Mouse (Mus musculus) fibroblast of lung, adult 2 months (primary cell): ENCODE data around the gene Vps45.
"Not testable (repeated sequence)": the region's sequence is repeated elsewhere in the genome, so short reads cannot be mapped to it uniquely, and the experiment has no call there.

Experiments used
- DNase-seq: peaks from one replicate; pipeline ENCODE4 v3.0.0-alpha.2; 2011; ENCODE audit warnings: low read depth

The Vps45 gene

GRCm38 (mm10) chr3:96078711-96079110 is 20.4 kb upstream of the Vps45 start:
- peak; percentile 68 for DNase-seq

GRCm38 (mm10) chr3:96078066-96078465 is 19.8 kb upstream of the Vps45 start:
- DNase-seq = no peak

DNA sequence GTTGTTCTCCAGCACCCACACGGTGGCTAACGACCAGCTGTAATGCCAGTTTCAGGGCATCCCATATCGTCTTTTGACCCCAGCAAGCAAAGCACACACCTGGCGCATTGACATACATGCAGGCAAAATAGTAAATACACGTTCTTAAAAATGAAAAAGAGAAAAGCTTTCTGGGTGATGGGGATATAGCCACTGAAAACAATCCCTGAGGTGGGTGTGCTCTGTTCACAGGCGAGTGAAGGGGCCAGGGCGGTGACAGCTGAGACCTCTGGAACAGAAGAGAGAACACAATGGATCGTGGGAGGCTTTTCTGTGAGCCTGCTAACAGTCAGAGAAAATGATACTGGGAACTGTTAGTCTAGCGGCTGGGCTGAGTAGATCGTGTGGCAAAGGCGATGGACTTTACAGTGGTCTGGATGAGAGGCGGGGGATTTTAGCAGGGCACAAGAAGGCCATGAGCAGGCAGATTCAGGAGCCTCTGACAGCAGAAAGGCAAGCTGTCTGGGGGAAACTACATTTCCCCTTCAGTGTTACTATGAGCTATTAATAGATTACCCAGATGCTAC is 14.7 kb upstream of the Vps45 start:
- no peak for DNase-seq

- no peak for DNase-seq
Observed at GRCm38 (mm10) chr3:96070241-96070640, 12.0 kb upstream of the Vps45 start.

- DNase-seq = no peak
Observed at GRCm38 (mm10) chr3:96069542-96069941, 11.3 kb upstream of the Vps45 start.

- DNase-seq = no peak
Observed at GRCm38 (mm10) chr3:96069046-96069445, 10.8 kb upstream of the Vps45 start.

- DNase-seq = no peak
Observed at GRCm38 (mm10) chr3:96066741-96067140, 8.5 kb upstream of the Vps45 start.

GRCm38 (mm10) chr3:96065754-96066375 is 7.6 kb upstream of the Vps45 start:
- no peak for DNase-seq

DNA sequence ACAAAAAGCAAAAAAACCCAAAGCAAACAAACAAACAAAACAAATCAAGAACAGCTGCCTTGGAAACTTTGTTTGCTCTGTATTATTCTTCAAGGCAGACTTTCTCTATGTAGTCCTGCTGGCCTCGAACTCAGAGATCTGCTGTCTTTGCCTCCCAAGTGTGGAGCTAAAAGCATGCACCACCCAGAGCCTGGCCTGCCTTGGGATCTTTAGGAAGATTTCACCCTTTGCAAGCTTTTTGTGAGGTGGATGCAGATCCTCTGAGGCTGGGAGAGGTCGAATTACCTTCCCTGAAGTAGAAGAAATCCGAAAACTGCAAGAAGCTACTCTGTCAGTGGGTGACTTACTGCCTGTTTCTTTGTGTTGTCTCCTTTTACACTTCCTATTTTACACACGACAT is 6.9 kb upstream of the Vps45 start:
- no peak for DNase-seq

DNA sequence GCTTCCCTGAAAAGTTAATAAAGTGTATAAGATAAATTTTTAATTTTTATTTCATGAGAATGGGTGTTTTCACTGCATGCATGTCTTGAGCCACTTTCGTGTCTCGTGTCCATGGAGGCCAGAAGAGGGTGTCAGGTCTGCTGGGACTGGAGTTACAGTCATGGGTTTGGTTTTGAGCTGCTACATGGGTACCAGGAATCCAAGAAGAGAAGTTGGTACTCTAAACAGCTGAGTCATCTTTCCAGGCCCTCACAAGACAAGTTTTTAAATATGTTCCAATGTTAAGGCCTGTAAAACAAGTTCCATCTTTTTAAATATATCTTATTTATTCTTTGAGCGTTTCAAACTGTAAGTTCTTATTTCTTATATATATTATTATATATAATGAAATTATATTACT is 6.0 kb upstream of the Vps45 start:
- no peak for DNase-seq

GRCm38 (mm10) chr3:96063299-96063698 is 5.0 kb upstream of the Vps45 start:
- no peak for DNase-seq

- DNase-seq = no peak
Observed at GRCm38 (mm10) chr3:96060146-96060545, 1.9 kb upstream of the Vps45 start.

DNA sequence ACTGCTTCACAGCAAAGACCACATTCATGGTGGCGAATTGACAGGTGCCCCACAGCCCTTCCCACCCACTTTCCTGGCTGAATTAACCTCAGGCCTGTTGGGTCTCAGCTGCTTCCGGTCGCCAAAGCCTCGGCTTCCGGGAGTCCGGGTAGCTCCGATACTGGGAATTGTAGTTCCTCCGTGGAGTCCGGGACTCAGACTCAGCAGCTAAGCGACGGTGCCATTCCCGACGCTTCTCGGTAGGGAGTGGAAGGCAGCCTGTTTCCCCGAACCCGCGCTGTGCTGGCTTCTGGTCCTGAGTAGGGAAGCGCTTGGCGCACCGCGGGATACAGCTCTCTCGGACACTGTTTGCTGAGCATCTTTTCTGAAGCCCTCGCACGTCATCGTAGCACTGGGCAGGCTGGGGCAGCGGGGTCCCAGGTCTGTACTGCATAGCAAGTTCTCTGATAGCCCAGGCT is 490 bp downstream of the Vps45 start:
- DNase-seq = peak; percentile 66

DNA sequence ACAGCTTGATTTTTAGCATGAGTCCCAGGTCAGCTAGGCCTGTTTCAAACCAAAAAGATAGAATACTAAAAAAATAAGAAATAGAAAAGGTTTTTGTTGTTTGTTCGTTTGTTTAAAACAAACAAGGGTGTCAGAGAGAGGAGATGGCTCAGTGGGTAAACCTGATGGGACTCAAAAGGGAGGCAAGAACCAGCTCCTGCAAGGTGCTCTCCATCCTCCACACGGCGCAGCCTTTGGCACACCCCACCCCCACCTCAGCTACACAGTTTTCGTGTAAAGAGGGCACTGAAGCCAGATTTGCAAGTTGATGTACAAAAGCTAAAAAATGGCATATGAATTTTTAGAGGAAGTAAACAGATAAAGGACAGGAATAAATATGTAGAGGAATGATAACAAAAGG is 2.2 kb downstream of the Vps45 start:
- DNase-seq = no peak

- no peak for DNase-seq
Observed at GRCm38 (mm10) chr3:96055294-96055693, 3.0 kb downstream of the Vps45 start.

GRCm38 (mm10) chr3:96051839-96052238 is 6.4 kb downstream of the Vps45 start:
- DNase-seq = no peak

DNA sequence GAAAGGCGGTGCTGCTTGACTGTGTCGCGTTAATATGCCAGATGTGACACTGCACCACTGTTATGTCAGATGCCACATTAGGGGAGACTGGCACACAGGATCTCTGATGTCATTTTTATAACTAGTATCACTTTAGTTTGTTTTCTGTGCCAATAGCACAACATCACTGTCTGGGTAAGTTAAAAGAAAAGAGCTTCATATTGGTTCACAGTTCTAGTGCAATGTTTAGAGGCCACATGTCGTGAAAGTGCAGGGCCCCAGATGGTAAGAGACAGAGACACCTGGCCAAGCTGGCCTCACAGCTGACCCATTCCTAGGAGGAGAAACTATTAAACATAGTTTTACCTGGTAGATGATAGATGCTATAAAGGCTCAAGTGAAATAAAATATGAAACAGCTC is 7.1 kb downstream of the Vps45 start:
- DNase-seq = no peak

- DNase-seq = no peak
Observed at GRCm38 (mm10) chr3:96050779-96051178, 7.5 kb downstream of the Vps45 start.

DNA sequence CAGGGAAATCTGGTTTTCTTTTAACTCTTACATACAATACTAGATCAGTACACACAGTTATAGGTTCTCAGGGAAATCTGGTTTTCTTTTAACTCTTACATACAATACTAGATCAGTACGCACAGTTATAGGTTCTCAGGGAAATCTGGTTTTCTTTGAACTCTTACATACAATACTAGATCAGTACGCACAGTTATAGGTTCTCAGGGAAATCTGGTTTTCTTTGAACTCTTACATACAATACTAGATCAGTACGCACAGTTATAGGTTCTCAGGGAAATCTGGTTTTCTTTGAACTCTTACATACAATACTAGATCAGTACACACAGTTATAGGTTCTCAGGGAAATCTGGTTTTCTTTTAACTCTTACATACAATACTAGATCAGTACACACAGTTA is 13.7 kb downstream of the Vps45 start:
- not testable (repeated sequence) for DNase-seq

DNA sequence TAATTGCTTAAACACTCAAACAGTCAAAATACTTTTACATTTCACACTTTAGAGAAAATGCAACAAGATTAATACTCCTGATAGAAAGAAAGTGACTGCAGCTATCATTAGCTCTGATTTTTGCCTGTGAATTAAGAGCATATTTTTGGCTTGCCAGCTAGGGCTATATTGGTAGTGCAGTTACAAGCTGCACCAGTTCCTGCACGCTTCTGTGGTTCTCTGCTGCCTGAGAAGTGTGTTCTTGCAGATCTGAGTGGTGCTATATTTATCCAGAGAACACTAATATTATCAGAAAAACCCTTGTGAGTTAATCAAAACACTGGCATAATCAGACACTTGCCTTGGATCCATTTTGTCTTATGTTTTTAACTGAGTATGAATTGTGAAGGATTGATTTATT is 15.2 kb downstream of the Vps45 start:
- DNase-seq = no peak

DNA sequence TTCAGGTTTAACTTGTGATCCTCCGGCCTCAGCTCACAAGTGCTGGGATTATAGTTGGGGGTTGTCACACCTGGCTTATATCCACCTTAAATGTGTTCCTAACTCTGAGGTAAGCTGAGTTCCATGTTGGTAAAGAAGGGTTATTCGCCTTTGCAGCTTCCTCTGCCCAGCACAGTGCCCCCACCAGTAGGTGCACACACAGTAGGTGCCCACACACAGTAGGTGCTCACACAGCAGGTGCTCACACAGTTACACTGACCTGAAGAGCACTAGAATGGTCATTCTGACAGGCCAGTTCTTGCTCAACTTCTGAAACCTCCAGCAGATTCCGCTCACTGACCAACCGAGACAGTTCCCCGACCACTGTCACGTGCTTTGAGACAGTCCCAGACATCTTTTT is 17.2 kb downstream of the Vps45 start:
- DNase-seq = no peak

DNA sequence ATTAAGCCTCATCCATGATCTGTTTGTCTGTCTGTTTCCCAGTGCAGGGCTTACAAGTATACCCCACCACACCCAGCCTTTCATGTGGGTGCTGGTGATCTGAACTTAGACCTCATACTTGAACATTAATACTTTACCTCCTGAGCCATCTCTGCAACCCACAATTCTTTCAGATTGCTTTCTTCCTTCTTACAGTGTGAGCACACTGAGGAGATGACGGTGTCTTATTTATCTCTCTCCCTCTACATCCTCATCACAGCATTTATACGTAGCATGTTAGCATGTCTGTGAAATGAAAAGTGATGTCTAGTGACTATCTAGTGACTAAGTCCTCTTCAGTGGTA is 17.6 kb downstream of the Vps45 start:
- DNase-seq = no peak

- DNase-seq = no peak
Observed at GRCm38 (mm10) chr3:96039857-96040662, 18.2 kb downstream of the Vps45 start.

DNA sequence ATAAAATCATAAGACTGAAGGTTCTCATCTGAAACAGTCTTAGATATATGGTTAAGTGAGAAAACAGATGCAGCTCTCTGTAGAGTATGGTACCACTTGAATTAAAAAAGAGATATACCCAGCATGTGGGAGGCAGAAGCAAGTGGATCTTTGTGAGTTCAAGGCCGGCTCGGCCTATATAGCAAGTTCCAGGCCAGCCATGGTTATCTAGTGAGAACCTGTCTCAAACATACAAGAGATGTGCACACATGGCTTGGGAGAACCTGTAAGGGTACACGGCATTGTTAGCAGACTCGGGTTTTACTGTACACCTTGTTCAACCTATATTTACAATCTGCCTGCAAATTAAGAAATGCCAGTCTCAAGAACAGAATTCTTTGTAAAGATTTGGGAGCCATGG is 19.4 kb downstream of the Vps45 start:
- no peak for DNase-seq
